Mouse (Mus musculus): ENCODE data around the gene Gabrg2. TPM values are rescaled to one million over a fixed set of nuclear protein-coding genes. Genes with fewer than 3 reads are reported as not detected.

Gabrg2 gene
- polyA plus RNA-seq (2015; fragmentation: Nextera tagmentation; extraction: Ambion mirVana), result not detected in 2 replicates

DNA sequence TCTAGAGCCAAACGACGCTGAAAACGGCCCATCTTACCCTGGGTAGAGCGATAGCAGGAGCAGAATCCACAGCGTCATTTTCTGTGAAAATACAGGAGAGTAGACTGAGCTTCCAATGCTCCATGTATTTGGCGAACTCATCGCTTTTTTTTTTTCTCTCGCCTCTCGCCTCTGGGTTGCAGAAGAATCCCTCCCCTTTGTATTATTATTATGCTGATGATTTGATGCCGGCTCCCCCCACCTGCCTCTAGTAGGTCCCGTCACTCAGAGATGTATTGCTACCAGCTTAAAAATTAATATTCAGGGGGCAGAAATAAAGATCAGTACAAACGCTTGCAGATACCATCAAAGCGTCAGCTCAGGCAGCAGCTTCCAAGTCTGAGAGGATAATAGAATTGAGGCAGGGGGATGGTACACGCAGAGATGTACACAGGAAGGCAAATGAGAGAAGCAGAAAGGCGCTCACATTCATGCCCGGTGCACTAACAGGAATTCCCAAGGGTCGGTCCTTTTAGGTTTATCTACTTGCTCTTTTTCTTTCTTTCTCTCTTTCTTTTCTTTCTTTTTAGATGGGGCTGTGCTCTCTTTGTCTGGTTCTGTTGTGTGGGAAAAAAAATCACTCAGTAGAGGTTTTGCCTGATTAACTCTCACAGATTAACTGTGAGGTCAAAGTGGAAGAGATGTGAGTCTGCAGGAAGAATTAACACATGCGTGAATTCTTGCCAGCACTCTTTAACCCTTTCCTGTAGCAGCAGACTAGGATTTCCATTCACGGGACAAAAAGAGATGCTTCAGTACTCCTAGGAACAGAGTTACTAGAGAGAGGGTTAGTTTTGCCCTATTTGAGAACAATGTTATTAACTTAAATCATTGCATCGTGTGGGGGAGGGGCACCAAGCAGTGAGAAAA, at the start of gene Gabrg2:
TSS of gene Gabrg2 (minus strand) at position 668 of the 909 bp plus-strand sequence.
- ATAC-seq, result no peak
- Histone ChIP-seq H3K9me3 (ENCODE audit: low read length) (no peaks in the 10 kb centered on the region), H3K27me3 (ENCODE audit: insufficient read depth, low read length) (no peaks in the 10 kb centered on the region), H3K4me1 (ENCODE audit: insufficient read depth) (no peaks in the 10 kb centered on the region), H3K4me2 (ENCODE audit: low read depth, low read length) (no peak within 1 kb of the TSS), H3K4me3 (ENCODE audit: low read depth, low read length) (no peak within 1 kb of the TSS), H3K9ac (replicated peaks) (no peak within 1 kb of the TSS), H3K27ac (ENCODE audit: low read depth) (no peak within 1 kb of the TSS), H3K36me3 (replicated peaks; ENCODE audit: insufficient read depth, low read length) (no peaks in the 10 kb centered on the region)
- TF ChIP-seq CTCF (IDR thresholded peaks at IDR 0.05; ENCODE audit: low read depth) (no peak), EP300 (IDR thresholded peaks at IDR 0.05; ENCODE audit: low read depth) (no peak)
- 13% methylated on average over 20 of the region's 20 CpGs for WGBS (ENCODE audit: insufficient replicate concordance)
- no peak for DNase-seq

DNA sequence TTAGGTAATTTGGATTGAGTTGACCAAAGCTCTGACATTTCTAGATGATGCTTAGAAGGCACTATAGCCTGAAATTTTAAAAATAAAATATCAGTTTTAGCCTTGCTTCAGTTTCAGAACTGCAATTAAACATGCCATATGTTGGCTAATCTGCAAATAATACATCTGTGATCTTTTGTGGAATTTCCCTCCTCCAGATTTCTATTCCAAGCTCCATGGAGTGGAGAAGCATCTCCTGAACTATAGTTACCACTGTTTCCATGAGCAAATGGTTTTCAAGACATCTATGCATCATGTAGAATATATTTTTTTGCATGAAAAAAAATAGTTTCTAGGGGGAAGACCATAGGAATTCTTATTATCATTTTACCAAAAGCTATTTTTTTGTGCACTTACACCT, 47.5 kb upstream of the Gabrg2 start:
- Histone ChIP-seq H3K4me2 (ENCODE audit: low read depth, low read length) (no peak overlapping the region), H3K9me3 (ENCODE audit: low read length) (no peaks in the 10 kb centered on the region), H3K36me3 (replicated peaks; ENCODE audit: insufficient read depth, low read length) (no peaks in the 10 kb centered on the region), H3K27ac (ENCODE audit: low read depth) (no peak overlapping the region), H3K4me3 (ENCODE audit: low read depth, low read length) (no peak overlapping the region), H3K4me1 (ENCODE audit: insufficient read depth) (no peaks in the 10 kb centered on the region), H3K27me3 (ENCODE audit: insufficient read depth, low read length) (no peaks in the 10 kb centered on the region), H3K9ac (replicated peaks) (no peak overlapping the region)
- no peak for ATAC-seq
- TF ChIP-seq EP300 (IDR thresholded peaks at IDR 0.05; ENCODE audit: low read depth) (no peak), CTCF (IDR thresholded peaks at IDR 0.05; ENCODE audit: low read depth) (no peak)
- DNase-seq, result no peak

DNA sequence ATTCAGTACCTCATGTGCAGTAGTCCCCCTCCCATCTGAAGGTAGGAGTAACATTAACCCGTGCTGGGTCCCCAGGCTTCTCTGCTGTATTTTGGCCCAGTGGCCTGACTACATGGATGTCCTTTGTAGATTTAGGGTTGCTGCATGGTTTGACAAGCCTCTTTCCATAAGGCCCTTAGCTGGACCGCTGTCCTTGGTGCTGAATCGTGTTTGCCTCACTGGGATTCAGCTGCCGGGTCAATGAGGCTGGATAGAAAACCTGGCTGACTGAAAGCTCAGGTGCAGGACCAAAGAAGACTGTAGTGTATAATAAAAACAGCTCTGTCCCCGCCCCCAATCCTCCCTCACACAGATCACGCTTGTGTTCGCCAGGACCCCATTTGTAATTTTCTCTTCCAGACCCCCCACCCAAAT, 1.2 kb downstream of the Gabrg2 start:
- H3K27me3 ChIP-seq (ENCODE audit: insufficient read depth, low read length), result no peaks in the 10 kb centered on the region
- TF ChIP-seq CTCF (IDR thresholded peaks at IDR 0.05; ENCODE audit: low read depth) (no peak), EP300 (IDR thresholded peaks at IDR 0.05; ENCODE audit: low read depth) (no peak)
- no peak for ATAC-seq
- H3K36me3 ChIP-seq (replicated peaks; ENCODE audit: insufficient read depth, low read length), result no peaks in the 10 kb centered on the region
- no peak overlapping the region for H3K27ac ChIP-seq (ENCODE audit: low read depth)
- no peaks in the 10 kb centered on the region for H3K9me3 ChIP-seq (ENCODE audit: low read length)
- no peaks in the 10 kb centered on the region for H3K4me1 ChIP-seq (ENCODE audit: insufficient read depth)
- no peak overlapping the region for H3K9ac ChIP-seq (replicated peaks)
- DNase-seq, result peak; percentile 45
- no peak overlapping the region for H3K4me2 ChIP-seq (ENCODE audit: low read depth, low read length)
- no peak overlapping the region for H3K4me3 ChIP-seq (ENCODE audit: low read depth, low read length)
- 5% methylated on average over 7 of the region's 7 CpGs for WGBS (ENCODE audit: insufficient replicate concordance)

DNA sequence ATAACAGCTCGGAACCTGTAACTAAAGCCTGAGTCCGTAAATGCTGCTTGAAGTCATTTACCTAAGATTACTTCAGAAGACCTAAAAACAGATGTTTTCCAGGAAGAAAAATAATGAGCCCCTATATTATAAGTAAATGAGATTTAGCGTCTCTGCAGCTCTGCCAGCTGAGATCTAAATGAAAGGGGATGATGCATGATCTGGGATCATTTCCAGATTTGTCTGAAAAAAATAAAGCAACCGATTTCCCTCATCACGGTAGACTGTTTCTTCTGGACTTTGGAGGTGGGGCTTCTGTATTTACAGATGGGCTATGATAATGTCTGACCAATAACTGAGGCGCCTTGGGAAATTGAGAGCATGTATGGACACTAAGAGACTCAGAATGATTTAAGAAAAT, 20.5 kb downstream of the Gabrg2 start:
- Histone ChIP-seq H3K27me3 (ENCODE audit: insufficient read depth, low read length) (no peaks in the 10 kb centered on the region), H3K4me3 (ENCODE audit: low read depth, low read length) (no peak overlapping the region), H3K27ac (ENCODE audit: low read depth) (no peak overlapping the region), H3K9ac (replicated peaks) (no peak overlapping the region), H3K4me1 (ENCODE audit: insufficient read depth) (no peaks in the 10 kb centered on the region), H3K9me3 (ENCODE audit: low read length) (no peaks in the 10 kb centered on the region), H3K4me2 (ENCODE audit: low read depth, low read length) (no peak overlapping the region), H3K36me3 (replicated peaks; ENCODE audit: insufficient read depth, low read length) (no peaks in the 10 kb centered on the region)
- ATAC-seq, result no peak
- WGBS (ENCODE audit: insufficient replicate concordance), result 74% methylated on average over 6 of the region's 6 CpGs
- no peak for TF ChIP-seq EP300 (IDR thresholded peaks at IDR 0.05; ENCODE audit: low read depth)
- no peak for TF ChIP-seq CTCF (IDR thresholded peaks at IDR 0.05; ENCODE audit: low read depth)
- no peak for DNase-seq

DNA sequence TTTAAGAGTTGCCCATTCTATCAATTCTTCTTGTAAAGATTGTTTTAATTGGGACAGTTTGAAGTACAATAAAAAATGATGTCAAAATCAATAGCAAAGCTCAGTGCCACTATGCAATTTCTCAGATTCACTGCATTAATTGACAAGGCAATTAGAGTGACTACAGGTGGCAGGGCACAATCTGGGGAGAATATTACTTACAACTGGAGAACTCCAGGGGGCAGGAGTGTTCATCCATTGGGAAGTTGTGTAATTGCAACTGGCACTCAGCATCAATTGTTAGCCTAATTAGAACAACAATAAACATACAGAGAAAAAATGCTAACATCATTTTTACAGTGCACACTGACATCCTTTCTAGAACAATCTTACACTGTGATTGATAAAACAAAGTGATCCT, 32.1 kb downstream of the Gabrg2 start:
- H3K9me3 ChIP-seq (ENCODE audit: low read length), result no peaks in the 10 kb centered on the region
- ATAC-seq (no peak), DNase-seq (no peak)
- H3K27ac ChIP-seq (ENCODE audit: low read depth), result no peak overlapping the region
- H3K4me1 ChIP-seq (ENCODE audit: insufficient read depth), result no peaks in the 10 kb centered on the region
- no peaks in the 10 kb centered on the region for H3K36me3 ChIP-seq (replicated peaks; ENCODE audit: insufficient read depth, low read length)
- H3K27me3 ChIP-seq (ENCODE audit: insufficient read depth, low read length), result no peaks in the 10 kb centered on the region
- no peak overlapping the region for H3K4me2 ChIP-seq (ENCODE audit: low read depth, low read length)
- no peak for TF ChIP-seq EP300 (IDR thresholded peaks at IDR 0.05; ENCODE audit: low read depth)
- TF ChIP-seq CTCF (IDR thresholded peaks at IDR 0.05; ENCODE audit: low read depth), result no peak
- no peak overlapping the region for H3K4me3 ChIP-seq (ENCODE audit: low read depth, low read length)
- no peak overlapping the region for H3K9ac ChIP-seq (replicated peaks)

DNA sequence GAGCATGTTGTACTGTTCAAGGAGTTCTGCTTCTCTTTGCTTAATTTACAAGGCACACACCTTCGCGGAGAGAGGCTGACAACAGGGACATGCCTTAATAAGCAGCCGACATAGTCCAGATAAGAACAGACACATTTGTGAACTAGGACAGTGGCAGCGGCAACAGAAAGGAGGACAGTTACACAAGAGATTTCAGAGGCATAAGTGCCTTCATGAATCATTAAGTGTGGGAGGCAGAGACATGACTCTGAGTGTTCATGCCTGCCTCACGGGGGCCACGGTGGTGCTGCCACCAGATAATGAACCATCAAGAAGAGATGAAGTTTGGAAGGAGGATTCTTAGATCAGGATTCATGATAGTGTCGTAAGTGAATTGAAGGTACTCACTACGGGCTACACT, 38.0 kb downstream of the Gabrg2 start:
- no peak overlapping the region for H3K27ac ChIP-seq (ENCODE audit: low read depth)
- DNase-seq (no peak), ATAC-seq (no peak)
- H3K36me3 ChIP-seq (replicated peaks; ENCODE audit: insufficient read depth, low read length), result no peaks in the 10 kb centered on the region
- H3K9me3 ChIP-seq (ENCODE audit: low read length), result no peaks in the 10 kb centered on the region
- H3K9ac ChIP-seq (replicated peaks), result no peak overlapping the region
- H3K4me2 ChIP-seq (ENCODE audit: low read depth, low read length), result no peak overlapping the region
- TF ChIP-seq CTCF (IDR thresholded peaks at IDR 0.05; ENCODE audit: low read depth), result no peak
- TF ChIP-seq EP300 (IDR thresholded peaks at IDR 0.05; ENCODE audit: low read depth), result no peak
- 79% methylated on average over 8 of the region's 8 CpGs for WGBS (ENCODE audit: insufficient replicate concordance)
- no peaks in the 10 kb centered on the region for H3K4me1 ChIP-seq (ENCODE audit: insufficient read depth)
- no peak overlapping the region for H3K4me3 ChIP-seq (ENCODE audit: low read depth, low read length)
- no peaks in the 10 kb centered on the region for H3K27me3 ChIP-seq (ENCODE audit: insufficient read depth, low read length)

All from liver, postnatal 0 days (tissue).